Mouse (Mus musculus) liver, postnatal 0 days (tissue): ENCODE data around the gene Rere.
A peak's percentile ranks its signal among the peaks of the same experiment; 100 is the strongest.

Experiments used
- CTCF ChIP-seq: sonication (generic); IDR thresholded peaks from 2 replicates; pipeline ENCODE4 v1.5.1; 2016; ENCODE audit warnings: antibody characterized with exemption, low read depth
- EP300 ChIP-seq: IDR thresholded peaks from 2 replicates; pipeline ENCODE4 v1.6.1; 2016; ENCODE audit warnings: antibody characterized with exemption, low read depth, mild to moderate bottlenecking

DNA sequence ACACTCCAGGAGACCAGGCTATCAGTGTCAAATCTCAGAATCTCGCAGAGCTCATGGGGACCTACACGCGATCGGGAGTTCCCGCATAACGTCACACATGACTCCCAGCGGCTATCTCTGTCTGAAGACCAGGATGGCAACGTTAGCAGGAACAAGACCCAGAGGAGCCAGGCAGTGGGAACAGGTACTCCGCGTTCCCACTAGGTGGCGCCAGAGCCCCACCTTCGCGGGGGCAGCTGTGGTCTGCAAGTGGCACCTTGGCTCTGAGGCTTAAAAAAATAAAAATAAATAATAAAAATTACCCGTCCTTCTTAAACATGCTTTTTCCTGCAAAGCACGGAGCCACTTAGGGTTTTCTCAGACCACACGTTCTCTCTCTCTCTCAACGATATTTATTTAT lies 374.5 kb downstream of the Rere start:
- TF ChIP-seq EP300 (no peak), CTCF (peak; percentile 95)
